Mouse (Mus musculus) thymus, adult 2 months (tissue): Measurements from ENCODE around the gene Tmem52b.

ENCODE experiments used
- CTCF ChIP-seq: fragments of 200-500 bp; IDR thresholded peaks from 2 replicates; pipeline ENCODE4 v1.5.1; 2012; ENCODE audit warnings: mild to moderate bottlenecking, control low read depth, low read length, moderate library complexity, borderline replicate concordance; ENCODE audit not compliant: control insufficient read depth, poor library complexity, insufficient read depth; ENCODE audit errors: extremely low read depth
- POLR2A ChIP-seq: fragments of 200-500 bp; IDR thresholded peaks from 2 replicates; pipeline ENCODE4 v1.6.1; 2012; ENCODE audit warnings: mild to moderate bottlenecking, low read length, control low read depth, moderate library complexity; ENCODE audit not compliant: control insufficient read depth, poor library complexity, insufficient read depth; ENCODE audit errors: extremely low read depth

- TF ChIP-seq POLR2A (no peak), CTCF (no peak)
These were observed 4.0 kb downstream of the Tmem52b start for GRCm38 (mm10) chr6:129516388-129516787.
